ENCODE assay signal across 8 mouse cellular contexts in the genomic region with DNA sequence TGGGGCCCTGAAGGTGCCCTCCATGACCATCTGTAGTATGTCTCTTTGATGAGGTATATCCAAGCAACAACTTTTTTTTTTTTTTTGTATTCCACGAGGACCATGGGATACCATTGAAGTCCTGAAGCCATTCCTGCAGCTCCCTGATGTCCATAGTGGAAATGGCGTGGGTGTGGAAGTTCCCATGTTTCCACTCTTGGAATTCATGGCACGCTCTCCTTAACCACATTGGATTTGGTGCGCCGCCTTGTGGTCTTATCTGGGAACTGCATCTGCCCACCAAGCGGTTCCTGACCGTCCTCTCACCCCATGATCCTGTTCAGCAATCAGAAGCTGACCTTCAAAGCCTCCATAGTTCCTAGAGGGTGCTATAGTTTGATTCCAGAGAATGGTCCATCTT.
A peak's percentile ranks its signal among the peaks of the same experiment; 100 is the strongest.
DNase-seq lines count a peak whose midpoint lies in the region; ATAC-seq and TF ChIP-seq lines count a peak whose summit lies in the region.

No protein-coding gene starts in this region.

- H3K36me3 ChIP-seq in forebrain, embryonic 10.5 days (replicated peaks), result no peaks in the 10 kb centered on the region
- H3K36me3 ChIP-seq in forebrain, embryonic 13.5 days (ENCODE audit: poor library complexity, severe bottlenecking), result no peaks in the 10 kb centered on the region
- no peaks in the 10 kb centered on the region for H3K36me3 ChIP-seq in embryonic facial prominence, embryonic 10.5 days (replicated peaks)
- H3K36me3 ChIP-seq in lung, postnatal 0 days (ENCODE audit: insufficient read depth, low read length), result no peaks in the 10 kb centered on the region
- no peaks in the 10 kb centered on the region for H3K36me3 ChIP-seq in spleen, adult 2 months (ENCODE audit: control insufficient read depth, insufficient read depth, low read length)

- no peak overlapping the region for H3K4me3 ChIP-seq in forebrain, embryonic 10.5 days
- no peak overlapping the region for H3K4me3 ChIP-seq in forebrain, embryonic 13.5 days
- no peak overlapping the region for H3K4me3 ChIP-seq in embryonic facial prominence, embryonic 10.5 days
- H3K4me3 ChIP-seq in lung, postnatal 0 days (ENCODE audit: low read depth, low read length), result no peak overlapping the region
- H3K4me3 ChIP-seq in spleen, adult 2 months (ENCODE audit: extremely low read depth, insufficient read depth, insufficient read length), result no peak overlapping the region

- no peak overlapping the region for H3K27ac ChIP-seq in forebrain, embryonic 10.5 days
- no peak overlapping the region for H3K27ac ChIP-seq in forebrain, embryonic 13.5 days
- no peak overlapping the region for H3K27ac ChIP-seq in embryonic facial prominence, embryonic 10.5 days (replicated peaks)
- H3K27ac ChIP-seq in lung, postnatal 0 days (ENCODE audit: low read length), result no peak overlapping the region
- no peak overlapping the region for H3K27ac ChIP-seq in spleen, adult 2 months (ENCODE audit: insufficient read depth, low read length)

- no peaks in the 10 kb centered on the region for H3K9me3 ChIP-seq in forebrain, embryonic 10.5 days
- H3K9me3 ChIP-seq in forebrain, embryonic 13.5 days (replicated peaks), result no peaks in the 10 kb centered on the region
- no peaks in the 10 kb centered on the region for H3K9me3 ChIP-seq in embryonic facial prominence, embryonic 10.5 days
- H3K9me3 ChIP-seq in lung, postnatal 0 days (ENCODE audit: low read length), result no peaks in the 10 kb centered on the region

- no peaks in the 10 kb centered on the region for H3K27me3 ChIP-seq in forebrain, embryonic 10.5 days (ENCODE audit: poor library complexity, severe bottlenecking)
- no peaks in the 10 kb centered on the region for H3K27me3 ChIP-seq in forebrain, embryonic 13.5 days
- H3K27me3 ChIP-seq in embryonic facial prominence, embryonic 10.5 days (replicated peaks; ENCODE audit: low read depth, poor library complexity, severe bottlenecking), result no peaks in the 10 kb centered on the region
- H3K27me3 ChIP-seq in lung, postnatal 0 days (replicated peaks; ENCODE audit: insufficient read depth, low read length), result no peaks in the 10 kb centered on the region
- no peaks in the 10 kb centered on the region for H3K27me3 ChIP-seq in spleen, adult 2 months (ENCODE audit: control insufficient read depth, insufficient read depth, low read length)

- 0 out of 2 replicates have a peak, but pooled peaks cover 10% of the 10 kb centered on the region for H3K4me1 ChIP-seq in forebrain, embryonic 10.5 days
- H3K4me1 ChIP-seq in forebrain, embryonic 13.5 days, result 0 out of 2 replicates have a peak, but pooled peaks cover 6% of the 10 kb centered on the region
- H3K4me1 ChIP-seq in embryonic facial prominence, embryonic 10.5 days, result peaks cover 10% of the 10 kb centered on the region
- no peaks in the 10 kb centered on the region for H3K4me1 ChIP-seq in lung, postnatal 0 days (ENCODE audit: insufficient read depth, low read depth, low read length)
- H3K4me1 ChIP-seq in spleen, adult 2 months (ENCODE audit: control insufficient read depth, insufficient read depth, insufficient read length), result no peaks in the 10 kb centered on the region

- ATAC-seq in forebrain, embryonic 13.5 days, result no peak
- ATAC-seq in lung, postnatal 0 days, result peak; percentile 30; the same call in 1 of the 2 replicates

- 22% methylated on average over 7 of the region's 7 CpGs for WGBS in forebrain, embryonic 10.5 days
- WGBS in forebrain, embryonic 13.5 days, result 13% methylated on average over 7 of the region's 7 CpGs
- WGBS in embryonic facial prominence, embryonic 10.5 days, result 14% methylated on average over 7 of the region's 7 CpGs
- WGBS in lung, postnatal 0 days, result 18% methylated on average over 7 of the region's 7 CpGs
- 13% methylated on average over 7 of the region's 7 CpGs for WGBS in spleen, adult 2 months

- no peak for TF ChIP-seq EP300 in lung, postnatal 0 days (IDR thresholded peaks at IDR 0.05)

- TF ChIP-seq POLR2A in spleen, adult 2 months (IDR thresholded peaks at IDR 0.05; ENCODE audit: low read depth, low read length), result no peak

- H3K9ac ChIP-seq in forebrain, embryonic 13.5 days, result no peak overlapping the region
- no peak overlapping the region for H3K9ac ChIP-seq in lung, postnatal 0 days (replicated peaks; ENCODE audit: low read depth)

- DNase-seq in forebrain, embryonic 10.5 days (ENCODE audit: extremely low spot score, low spot score), result peak; percentile 66
- DNase-seq in B cell, adult 2 months, result peak; percentile 39 to 49
- DNase-seq in adrenal gland, postnatal 4 days (ENCODE audit: low spot score in 2 of 2), result peak; percentile 61 to 63
- DNase-seq in embryonic facial prominence, embryonic 10.5 days (ENCODE audit: low spot score), result peak; percentile 70
- peak; percentile 85 to 87 for DNase-seq in kidney, postnatal 4 days
- peak; percentile 60 for DNase-seq in lung, postnatal 0 days (ENCODE audit: low spot score)
- peak in 1 of 2 experiments; percentile 10 for DNase-seq in spleen, adult 2 months (ENCODE audit: low read depth in 1 of 2, low spot score in 2 of 2)

- TF ChIP-seq CTCF in lung, postnatal 0 days (IDR thresholded peaks at IDR 0.05), result peak; percentile 87
- peak; percentile 57; the same call in 1 of the 2 replicates for TF ChIP-seq CTCF in spleen, adult 2 months (IDR thresholded peaks at IDR 0.05; ENCODE audit: extremely low read depth, insufficient read depth, insufficient read length, insufficient replicate concordance)

- H3K4me2 ChIP-seq in forebrain, embryonic 13.5 days, result no peak overlapping the region
- no peak overlapping the region for H3K4me2 ChIP-seq in lung, postnatal 0 days (replicated peaks; ENCODE audit: low read depth, low read length)
